Mouse (Mus musculus): ENCODE data around the gene Col5a1. TPM values are rescaled to one million over a fixed set of nuclear protein-coding genes. Genes with fewer than 3 reads are reported as not detected.
A peak's percentile ranks its signal among the peaks of the same experiment; 100 is the strongest.

Gene Col5a1
- total RNA-seq (2021): 100 to 1,000 TPM; 101 to 110 TPM
- long read RNA-seq, experiment 1, full-length matches to known transcripts: 4 of 72 reads
- long read RNA-seq, experiment 1, partial matches to known transcripts: 40 of 72 reads
- long read RNA-seq, experiment 1, other reads (novel, unspliced or antisense): 28 of 72 reads
- long read RNA-seq, experiment 2, full-length matches to known transcripts: 2 of 37 reads
- long read RNA-seq, experiment 2, partial matches to known transcripts: 27 of 37 reads
- long read RNA-seq, experiment 2, other reads (novel, unspliced or antisense): 8 of 37 reads

DNA sequence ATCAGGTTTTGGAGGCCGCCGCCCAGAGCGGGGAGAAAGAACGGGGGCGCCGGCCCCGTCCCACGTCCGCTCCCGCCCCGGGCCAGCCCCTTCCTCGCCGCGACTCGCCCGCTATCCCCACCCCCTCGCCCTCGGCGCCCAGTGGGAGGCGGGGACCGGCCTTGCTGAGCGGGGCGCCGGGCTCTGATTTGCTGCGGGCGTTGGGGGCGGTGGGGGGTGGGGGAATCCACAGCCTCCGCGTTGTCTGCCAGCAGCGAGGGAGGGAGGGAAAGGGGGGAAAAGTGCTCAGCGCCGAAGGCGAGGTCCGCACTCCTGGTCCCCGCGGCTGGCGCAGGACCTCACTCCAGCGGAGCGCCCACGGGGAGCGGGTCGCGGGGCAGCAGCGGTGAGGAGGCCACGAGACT is at the start of gene Col5a1:
TSS of gene Col5a1 (plus strand) at position 278 of the 404 bp plus-strand sequence.
- DNase-seq: peak; percentile 91

DNA sequence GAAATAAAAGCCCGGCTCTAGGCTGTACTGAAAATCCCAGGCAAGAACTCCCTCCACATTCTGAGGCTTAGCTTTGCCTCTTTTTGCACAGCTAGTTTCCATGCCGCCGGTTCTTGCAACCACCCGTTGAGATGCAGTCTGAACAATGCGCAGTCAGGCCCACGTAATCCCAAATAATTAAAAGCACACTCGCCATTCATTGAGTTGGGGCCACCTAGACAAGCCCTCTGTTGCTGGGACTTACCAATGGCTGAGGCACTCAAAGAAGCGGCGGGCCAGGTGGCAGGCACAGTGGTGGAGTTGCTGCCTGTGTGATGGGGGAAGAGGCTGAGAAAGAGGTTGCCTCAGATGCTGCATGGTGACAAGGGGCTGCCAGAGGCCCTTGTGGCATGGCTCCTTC is 48.1 kb upstream of the Col5a1 start:
- no peak for DNase-seq

DNA sequence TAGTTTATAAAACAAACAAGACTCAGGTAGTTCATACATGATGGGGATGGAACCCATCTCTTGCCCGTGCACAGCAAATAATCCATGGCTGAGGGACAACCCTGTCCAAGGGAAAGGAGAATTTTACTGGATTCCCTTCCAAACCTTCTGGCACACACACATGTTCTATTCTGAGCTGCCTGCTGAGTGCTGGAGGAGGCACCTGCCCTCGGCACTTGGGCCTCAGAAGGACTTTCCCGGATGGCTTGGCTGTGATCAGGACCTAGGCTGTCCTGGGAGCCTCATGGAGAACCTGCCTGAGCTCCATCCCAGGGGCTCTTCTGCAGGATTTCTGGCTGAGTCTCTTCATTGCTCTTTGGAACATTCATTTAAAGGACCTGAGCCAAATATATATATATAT is 45.3 kb upstream of the Col5a1 start:
- DNase-seq: no peak

DNA sequence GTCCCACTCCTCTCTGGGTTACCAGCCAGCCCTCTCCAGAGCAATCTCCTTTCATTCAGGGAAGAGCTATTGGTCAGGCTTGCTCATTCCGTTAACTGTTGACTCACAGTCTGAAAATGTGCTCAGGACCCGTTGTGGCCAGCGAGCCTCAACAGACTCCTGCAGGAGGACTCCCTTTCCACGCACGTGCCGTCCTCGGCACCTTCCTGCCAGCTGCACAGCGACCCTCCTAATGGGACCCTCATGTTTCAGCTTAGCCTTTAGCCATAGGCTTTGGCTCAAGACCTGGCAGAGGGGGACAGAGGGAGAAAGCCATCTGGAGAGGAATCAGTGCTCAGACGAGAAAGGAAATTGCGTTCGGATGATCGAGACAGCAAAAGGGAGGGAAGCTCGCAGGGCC is 43.3 kb upstream of the Col5a1 start:
- DNase-seq: no peak

DNA sequence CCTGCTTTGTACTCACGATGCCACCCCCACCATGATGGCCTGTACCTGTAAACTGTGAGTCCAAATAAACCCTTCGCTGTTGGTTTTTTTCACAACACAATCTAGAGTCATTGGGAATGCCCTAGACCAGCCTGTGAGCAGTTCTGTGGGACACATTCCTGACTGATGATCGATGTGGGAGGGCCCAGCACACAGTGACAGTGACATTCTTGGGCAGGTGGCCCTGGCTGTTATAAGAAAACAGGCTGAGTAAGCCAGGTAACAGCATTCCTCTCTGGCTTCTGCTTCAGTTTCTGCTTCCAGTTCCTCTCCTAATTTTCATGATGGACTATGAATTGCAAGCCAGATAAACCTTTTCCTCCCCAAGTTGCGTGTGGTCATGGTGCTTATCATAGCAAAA is 41.3 kb upstream of the Col5a1 start:
- no peak for DNase-seq

GRCm38 (mm10) chr2:27847001-27847400 is 39.2 kb upstream of the Col5a1 start:
- peak; percentile 45 for DNase-seq

DNA sequence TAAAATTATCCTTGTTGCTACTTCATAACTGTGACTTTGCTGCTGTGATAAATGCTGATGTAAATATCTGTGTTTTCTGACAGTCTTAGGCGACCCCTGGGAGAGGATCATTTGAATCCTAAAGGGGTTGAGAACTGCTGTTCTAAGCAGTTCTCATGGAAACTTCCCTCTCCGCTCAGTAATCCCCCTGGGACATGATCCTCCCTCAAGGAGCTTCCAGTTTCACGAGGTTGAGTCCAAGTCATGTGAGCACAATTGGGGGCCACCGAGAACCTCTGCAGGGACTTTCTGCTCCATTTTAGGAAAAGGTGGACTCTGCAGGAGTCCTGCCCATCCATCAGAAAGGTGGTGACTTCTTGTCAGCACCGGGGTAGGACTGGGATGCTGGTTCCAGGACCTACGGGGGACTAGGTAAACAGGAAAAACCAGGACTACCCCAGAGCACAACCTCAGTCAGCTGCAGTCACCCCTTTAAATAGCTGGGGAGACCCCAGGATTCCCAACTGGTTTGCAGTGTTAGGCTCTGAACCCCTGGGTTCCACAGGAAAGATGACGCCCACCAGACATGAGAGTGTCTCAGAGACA is 38.3 kb upstream of the Col5a1 start:
- DNase-seq: no peak

DNA sequence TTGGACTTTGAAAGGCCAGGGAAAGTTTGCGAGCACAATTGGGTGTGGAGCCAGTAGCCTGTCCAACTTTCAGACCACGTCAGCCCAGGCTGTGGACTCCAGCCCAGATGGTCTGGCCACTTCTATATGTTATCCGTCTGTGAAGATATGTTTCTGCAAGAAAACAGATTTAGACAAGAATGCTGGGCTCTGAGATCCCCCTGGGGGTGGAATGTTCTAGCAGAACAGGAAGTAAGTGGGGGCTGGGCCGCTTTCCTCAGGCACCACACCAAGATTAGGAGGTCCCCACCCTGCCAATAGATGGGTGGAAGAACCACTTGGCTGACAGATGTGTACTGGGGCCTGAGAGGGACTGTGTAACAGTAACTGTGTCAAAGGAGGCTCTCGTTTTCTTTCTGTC is 37.8 kb upstream of the Col5a1 start:
- DNase-seq: peak; percentile 24

- DNase-seq: peak; percentile 69
These were observed 27.8 kb upstream of the Col5a1 start for GRCm38 (mm10) chr2:27858348-27858903.

DNA sequence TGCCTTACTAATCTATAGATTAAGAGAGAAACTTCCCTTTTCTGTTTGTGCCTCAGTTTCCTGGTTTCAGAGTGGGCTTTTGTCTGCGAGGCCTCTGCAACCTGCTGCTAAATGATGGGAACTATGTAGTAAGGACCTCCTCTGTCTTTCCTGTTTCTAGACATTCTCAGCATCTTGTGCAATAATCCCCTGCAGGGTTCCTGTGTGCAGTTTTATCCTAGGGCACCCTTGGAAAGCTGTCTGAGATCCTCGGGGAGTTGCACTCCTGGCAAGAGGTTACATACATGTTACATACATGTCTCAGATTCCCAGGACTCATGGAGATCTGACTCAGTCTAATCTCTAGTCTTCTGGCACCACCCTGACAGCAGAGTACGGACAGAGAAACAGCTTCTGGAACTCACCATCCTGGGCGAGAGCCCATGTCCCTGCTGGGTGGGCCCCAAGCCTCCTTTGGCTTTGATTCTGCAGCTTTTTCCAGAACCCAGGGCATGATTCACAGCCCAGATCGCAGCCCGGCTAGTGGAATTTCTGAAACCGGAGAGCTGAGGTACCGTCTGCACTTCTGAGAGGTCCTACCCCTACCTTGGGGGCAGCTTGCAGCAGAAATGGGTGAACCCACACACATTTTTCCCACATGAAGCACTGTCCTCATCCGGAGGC is 24.5 kb upstream of the Col5a1 start:
- DNase-seq: no peak

DNA sequence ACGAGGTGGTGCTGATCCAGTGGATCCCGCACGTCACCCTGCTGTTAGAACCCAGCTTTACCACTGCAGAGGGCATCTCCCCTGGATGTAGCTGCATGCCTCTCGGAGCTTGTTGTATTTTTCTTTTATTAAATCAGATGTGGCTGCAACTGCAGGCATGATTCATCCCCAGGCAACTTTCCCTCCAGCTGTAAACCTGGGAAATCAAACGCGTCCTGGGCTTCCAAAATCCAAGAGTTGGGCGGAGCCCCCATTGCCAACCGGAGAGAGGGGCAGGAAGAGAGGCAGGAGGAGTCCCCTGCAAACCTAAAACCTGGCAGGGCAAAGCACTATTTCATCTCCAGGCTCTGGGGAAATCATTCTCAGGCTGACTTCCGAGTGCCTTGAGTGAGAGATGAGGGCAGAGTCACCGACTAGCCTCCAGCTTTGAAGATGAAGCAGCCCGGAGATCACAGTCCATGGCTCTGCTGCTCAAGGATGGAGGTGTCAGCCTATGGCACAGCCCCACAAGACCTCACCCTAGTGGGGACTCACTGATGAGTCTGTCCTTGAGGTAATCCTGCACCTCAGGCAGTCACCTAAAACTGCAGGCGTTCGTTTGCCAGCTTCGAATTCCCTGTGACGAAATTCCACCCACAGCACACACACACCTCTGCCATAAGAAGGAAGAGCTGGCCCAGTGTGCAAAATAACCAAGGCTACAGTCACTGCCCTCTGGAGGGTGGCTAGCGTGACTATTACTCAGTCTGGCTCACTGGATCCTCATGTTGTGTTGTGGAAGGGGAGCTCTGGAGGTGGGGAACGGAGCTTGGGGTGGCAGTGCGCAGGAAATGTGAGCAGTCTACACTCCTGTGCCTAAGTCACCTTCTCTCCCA is 21.5 kb upstream of the Col5a1 start:
- no peak for DNase-seq

DNA sequence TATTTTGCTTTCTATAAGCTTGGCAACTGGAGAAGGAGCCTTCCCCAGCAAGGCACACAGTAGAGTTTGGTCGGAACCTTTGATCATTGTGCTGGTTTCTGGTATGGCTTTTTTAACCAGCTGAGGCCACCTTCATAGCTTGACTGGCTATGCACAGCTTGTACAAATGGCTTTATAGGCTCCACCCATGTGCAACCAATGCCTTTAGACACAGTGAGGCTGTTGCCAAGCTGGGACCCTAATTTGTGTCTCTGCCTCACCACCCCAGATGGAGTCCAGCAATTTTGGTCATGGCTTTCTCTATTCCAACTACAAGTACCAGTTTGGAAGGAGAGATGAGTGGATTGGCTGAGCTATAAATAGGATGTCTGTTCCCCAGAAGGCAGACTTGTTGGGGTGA is 15.6 kb upstream of the Col5a1 start:
- DNase-seq: no peak

DNA sequence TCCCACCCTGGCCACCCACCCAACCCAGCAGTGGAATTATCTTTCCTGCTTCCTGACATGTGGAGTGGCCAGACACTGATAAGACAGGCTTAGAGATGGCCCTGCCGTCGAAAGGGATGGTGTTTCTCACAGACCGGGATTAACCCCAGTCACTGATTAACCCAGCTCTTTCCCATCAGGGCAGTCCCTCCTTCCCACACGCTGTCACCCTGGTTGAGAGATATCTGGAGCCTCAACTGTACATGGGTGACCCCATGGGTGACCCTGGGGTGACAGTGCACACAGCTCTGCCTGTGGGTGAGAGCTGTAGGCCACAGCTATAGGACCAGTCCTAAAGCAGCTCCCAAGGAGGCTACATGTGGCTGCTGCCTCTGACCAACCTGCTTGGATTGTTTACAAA is 15.2 kb upstream of the Col5a1 start:
- DNase-seq: no peak

DNA sequence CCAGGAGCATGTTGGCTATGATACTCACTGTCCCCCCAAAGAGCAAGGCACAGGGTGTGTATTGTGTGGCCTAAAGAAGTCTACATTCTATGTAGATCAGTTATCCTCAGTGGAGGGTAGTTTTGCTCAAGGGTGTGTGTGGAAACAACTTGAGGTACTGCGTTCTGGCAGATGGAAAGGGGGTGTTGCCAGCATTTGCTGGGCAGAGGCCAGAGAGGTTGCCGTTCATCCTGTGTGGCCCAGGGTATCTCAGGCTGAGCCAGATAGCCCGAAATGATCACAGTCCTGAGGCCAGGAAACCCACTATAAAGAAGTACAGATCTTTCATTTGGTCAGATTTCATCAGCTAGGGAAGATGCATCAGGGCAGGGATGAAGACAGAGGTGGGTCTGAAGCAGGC is 13.9 kb upstream of the Col5a1 start:
- DNase-seq: peak; percentile 42

DNA sequence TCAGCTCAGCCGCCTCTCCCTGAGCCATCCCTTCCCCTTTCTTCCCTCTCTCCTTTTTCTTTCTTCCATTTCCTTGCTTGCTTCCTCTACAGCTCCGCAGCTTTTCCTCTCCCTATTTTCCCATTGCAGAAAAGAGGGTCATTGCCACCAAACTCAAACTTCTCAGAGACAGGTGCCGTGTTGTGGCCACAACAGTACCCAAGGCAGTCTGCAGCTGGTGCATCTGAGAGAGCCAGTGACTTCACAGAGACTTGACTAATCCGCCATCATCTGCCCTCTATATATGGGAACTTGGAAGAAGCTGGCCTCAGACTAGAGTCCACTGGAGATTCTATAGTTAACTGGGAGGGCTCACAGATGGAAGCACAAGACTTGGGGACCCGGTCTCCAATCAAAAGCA is 13.2 kb upstream of the Col5a1 start:
- DNase-seq: no peak

DNA sequence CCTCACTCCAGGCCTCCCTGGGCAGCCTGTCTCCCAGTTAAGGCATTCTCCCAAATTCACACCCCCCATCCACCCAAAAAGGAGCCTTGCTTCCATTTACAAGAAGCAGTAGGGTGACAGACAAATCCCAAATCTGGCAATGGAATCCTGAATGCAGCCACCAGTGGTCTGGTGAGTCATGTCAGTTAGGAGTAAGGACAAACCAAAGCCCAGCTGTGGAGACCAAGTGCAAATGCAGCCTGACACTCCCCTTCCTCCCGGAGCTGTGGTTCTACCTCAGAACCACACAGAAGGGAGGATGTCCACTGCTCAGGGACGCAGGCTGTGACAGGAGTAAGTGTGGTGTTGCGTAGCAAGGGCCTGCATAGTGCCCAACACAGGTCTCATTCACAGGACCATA is 11.6 kb upstream of the Col5a1 start:
- DNase-seq: no peak

- no peak for DNase-seq
These were observed 11.0 kb upstream of the Col5a1 start for GRCm38 (mm10) chr2:27875231-27875630.

DNA sequence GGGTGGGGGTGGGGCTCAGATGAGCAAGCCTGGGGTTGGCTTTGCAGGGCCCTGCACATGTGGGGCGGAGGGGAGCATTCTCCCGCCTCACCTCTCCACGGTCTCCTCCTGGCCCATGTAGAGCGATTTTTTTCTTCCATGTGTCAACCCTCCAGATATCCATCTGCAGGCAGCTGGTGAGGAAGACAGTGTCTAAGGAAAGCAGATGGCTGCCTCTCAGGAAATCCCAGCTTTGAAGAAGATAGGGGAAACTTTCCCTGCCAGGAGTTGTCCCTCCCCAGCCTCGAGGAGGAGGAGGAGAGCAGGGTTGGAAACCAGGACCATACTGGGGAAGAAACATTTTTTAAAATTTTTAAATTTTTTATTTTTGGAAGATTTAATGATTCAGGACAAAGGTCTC is 10.4 kb upstream of the Col5a1 start:
- no peak for DNase-seq

- DNase-seq: no peak
These were observed 9.3 kb upstream of the Col5a1 start for GRCm38 (mm10) chr2:27876724-27877504.

DNA sequence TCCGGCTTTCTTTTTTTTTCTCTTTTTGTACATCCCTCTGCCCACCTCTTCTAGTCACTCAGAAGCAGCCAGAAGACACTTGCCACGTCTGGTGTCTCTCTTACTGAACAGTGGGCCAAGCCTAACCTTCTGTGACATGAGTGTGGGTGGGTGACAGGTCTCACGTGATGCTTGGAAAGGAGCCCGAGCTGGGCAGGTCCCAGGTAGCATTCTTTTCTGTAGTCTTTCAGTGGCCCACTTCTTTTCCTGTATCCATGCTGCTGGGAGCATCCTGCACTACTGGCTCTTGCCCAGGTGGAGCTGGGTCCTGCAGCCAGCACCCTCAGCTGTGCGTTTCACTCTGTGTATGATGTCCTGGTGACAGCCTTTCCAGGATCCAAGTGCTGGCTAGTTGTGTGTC is 8.2 kb upstream of the Col5a1 start:
- no peak for DNase-seq

- no peak for DNase-seq
These were observed 2.9 kb upstream of the Col5a1 start for GRCm38 (mm10) chr2:27883276-27883675.
